Mouse (Mus musculus): ENCODE measurements around the gene Pon2.
"Not testable (repeated sequence)": the region's sequence is repeated elsewhere in the genome, so short reads cannot be mapped to it uniquely, and the experiment has no call there.

Pon2 gene

DNA sequence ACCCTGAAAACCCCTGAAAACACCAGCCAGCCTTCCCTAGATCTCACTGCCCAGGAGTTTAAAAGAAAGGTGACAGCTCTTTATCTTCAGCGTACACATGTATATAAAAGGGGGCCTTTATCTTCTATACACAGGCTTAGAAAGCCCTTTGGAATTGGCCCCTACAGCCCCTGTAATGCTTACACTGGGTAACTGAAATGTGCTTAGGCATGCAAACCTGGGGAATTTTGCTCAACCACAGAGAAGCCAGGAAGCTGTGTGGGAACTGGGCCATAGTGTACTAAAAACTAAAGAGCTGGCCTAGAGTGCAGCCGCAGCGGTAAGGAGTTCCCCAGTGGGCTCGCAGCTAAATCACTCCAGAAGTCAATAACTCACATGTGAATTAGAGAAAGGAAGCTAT lies 6.8 kb downstream of the Pon2 start:
- no peak for DNase-seq

DNA sequence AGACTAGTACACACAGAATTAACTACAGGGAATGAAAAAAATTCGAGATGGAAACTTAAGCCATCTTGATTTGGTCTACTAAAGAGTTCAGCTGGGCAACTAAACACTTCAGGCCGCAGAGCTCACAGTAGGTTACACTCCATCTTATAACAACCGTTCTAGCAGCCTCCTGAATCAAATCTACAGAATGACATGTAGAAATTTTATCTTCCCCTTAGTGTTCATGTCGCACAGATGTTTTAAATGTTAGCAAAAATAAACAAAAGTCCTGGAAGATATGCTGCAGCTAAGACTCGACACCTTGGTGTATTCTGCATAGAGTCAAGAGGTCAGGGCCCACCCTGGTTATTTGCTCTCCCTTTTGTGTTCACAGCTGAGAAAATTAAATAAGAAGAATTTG lies 10.3 kb downstream of the Pon2 start:
- no peak for DNase-seq

DNA sequence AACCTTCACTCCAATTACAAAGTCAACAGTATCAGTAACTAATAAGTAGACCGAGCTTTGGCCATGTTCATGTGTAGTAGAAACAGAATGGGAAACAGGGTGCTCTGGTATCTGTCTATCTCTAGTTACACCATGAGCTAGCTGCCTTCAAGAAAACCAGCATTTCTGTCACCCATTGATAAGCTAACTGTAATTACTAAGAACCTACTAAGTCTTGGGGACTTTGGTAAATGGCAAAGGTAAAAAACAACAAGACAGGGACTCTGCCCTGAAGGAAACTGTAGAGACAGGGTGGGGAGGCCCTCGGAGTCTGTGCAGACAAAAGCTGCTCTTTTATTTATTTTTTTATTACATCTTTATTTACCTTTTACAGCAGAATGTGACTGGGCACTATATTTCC lies 10.9 kb downstream of the Pon2 start:
- no peak for DNase-seq

DNA sequence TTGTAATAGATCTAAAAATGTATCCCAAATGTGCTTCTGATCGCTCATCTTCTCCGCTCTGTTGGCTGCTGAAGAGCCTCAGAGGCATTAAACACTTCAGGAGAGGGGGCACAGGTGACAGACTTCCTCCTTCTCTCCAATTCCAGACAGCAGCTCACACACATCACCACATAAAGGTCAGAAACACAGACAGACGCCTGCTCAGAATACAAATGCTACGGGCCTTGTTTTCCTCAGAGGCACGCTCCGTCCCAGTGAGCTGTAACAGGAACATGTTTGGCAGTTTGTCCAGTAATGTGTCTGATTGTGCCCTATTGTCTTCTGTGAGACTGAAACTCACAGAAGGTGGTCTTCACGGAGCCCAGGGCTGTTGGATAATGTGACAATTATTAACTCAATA lies 15.8 kb downstream of the Pon2 start:
- DNase-seq = no peak

DNA sequence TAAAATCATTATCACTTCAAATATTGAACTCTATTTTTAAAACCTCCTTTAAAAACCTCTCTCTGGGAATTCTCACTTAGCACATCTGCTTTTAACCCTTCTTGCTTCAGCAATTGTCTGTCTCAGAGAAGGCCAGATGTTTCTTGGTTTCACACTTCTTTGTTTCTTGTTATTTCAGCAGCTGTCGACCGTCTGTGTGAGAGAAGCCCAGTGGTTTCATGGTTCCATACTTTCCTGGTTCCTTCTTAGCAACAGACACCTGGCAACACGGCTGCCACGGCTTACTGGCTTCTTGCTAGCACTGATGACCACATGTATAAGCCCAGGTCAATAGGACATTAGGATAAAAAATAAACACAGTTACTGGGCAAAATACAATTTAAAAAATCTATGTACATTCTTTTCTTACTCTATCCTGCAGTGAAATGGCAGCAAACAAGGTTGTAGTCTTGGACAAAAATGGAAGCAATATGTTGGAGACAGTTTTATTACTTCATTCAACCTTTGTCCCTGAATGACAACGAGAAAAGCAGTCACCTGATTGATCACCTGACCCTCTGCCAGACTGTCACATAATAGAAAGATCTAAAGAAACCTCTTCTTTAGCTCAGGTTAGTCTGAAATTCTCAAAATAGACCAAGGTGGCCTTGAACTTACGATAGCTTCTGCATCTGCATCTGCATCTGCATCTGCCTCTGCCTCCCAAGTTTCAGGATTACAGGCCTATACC lies 17.5 kb downstream of the Pon2 start:
- no peak for DNase-seq

DNA sequence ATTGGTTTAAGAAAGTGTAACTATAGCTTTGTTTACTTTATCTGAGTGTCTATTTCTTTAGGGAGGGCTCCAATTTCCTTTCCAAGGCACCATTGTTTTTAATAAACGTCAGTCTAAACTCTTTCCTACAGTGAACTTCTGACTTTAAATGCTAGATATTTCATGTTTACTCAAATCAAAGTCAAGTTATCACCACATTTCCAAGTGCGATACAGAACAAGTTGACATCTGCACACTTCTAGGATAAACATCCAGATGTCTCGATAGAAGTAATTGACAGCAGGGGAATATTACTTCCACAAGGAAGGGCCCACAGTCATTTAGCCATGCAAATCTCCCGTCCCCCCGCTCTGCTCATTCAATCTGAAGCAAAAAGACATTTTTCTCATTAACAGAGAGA lies 20.3 kb downstream of the Pon2 start:
- DNase-seq = no peak

DNA sequence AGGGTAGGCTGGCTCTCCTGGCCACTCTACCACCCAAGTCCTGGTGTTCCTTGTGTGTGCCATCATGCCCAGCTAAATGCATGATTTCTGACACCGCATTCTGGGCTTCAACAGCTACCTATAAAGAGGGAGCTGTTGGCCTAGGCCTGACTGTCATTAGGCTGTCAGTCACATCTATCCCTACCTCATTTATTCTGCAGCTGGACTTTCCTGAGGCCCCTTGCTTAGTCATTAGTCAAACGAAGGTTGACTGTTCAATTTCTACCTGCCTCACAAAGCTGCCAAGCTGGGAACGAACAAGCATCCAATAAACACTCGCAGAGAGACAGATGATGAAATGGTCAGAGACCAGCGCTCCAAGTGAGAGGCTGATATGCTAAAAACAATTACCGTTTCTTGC lies 28.6 kb downstream of the Pon2 start:
- DNase-seq = no peak

DNA sequence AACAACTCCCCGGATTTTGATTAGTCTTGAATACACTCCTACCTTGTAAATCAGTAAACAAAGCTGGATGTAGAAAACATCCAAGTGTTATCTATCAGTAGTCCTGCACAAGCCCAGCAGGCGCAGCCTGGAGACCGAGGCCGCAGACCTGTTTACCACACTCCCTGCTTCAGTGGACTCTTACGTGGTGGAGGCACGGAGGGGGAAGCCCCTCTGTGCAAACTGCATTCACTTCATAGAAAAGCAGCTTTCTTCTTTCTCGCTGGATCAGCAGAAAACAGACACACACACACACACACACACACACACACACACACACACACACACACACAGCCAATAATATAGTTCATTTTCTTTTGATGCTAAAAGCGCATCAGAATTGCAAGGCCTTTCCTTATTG lies 33.5 kb downstream of the Pon2 start:
- DNase-seq = no peak

DNA sequence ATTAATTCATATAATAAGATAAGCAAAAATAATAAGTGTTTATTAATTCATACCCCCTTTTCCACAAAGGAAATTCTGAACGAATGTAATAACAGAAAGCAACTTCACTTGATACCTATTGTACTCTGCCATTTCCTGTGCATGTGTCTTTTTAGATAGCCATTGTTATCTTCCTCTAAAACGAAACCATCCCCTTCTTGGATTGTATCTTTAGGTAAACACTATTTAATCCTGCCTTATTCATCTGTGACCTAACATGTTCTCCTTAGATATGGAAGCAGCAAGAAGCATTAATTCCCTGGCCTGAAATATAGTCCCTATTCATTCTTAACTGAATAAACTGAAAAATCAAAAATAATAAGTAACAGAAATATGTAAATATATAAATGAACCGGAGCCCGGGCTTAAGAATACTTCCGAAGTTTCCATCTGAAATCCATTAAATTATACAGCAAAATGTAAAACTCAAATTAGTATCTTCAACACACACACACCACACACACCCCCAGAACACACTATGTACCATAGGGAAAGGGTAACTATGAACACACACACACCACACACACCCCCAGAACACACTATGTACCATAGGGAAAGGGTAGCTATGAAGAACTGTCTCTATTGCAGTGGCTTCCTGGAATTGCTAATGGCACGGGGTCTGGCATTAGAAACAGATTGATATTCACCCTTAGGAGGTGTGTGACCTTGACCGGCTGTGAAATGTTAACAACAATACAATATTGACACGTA lies 34.8 kb downstream of the Pon2 start:
- DNase-seq = no peak

DNA sequence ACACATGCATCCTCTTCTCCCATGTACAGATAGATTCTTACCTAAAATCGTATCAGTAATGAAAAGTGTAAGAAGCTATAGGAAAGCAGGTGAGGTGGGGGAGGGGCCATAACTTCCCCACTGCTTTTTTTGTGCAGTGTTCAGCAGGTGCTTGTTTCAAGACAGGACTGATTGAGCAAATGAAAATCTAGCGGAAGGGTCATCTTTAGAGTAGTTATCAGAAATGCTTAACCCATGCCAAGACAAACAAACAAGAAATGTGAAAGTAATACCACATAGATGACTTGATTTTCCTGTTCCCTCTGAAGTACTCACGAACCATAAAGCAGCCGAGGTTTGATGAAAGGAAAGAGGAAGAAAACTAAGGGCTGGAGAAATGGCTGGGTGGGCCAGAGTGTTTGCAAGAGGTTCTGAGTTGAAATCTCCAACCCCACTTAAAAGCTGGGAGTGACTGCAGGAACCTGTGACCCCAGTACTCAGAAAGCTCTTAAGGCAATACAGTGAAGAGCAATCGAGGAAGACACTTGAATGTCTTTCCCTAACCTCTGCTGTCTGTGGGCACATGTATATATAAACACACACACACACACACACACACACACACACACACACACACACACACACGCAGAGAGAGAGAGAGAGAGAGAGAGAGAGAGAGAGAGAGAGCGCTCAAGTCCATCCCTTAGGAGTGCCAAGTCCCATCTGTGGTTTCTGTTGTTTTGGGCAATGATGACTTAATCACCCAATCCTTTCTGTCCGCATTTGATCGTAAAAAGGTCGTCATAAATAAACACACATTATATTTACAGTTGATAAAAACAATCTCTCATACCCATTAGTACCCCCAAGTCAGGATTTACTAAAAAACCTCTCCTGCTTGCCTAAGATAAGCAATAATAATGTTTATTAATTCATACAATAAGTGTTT lies 35.7 kb downstream of the Pon2 start:
- no peak for DNase-seq

DNA sequence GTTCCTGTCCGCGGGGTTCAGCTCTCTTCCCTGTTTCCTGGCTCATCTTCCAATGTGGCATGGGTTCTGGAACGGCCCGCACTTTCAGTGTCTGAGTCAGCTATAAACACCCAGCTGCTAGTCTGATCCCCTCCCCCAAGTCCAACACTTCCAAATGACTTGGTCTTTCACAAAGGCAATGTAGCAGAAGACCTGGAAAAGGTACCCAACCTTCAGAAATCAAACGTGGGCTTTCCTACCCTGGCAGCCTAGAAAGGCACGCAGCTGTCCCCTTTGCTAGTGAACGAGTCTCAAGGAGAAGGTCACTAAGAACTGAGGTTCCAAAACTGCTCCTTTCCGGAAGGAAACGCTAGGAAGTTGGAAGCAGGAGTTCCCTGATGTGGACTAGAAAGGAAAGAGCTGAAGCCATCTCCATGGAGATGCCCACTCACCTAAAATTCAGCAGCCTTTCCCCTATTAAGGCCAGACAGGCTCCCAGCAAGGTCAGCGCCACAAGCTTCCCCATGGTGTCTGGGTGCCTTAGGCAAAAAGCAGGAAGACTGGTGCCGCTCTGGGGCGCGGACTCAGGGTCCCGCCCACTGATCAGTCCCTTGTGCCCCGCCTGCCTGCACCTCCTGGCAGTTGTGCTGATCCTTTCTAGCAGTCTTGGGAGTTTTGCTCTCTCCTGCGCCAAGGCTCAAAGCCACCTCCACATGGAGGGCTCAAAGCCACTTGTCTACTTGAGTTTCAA lies 42.4 kb downstream of the Pon2 start, which contains the start of gene Pon3:
Gene Pon3, minus strand, starts transcription at position 565 of the 730 bp plus-strand sequence.
- DNase-seq = peak in 1 of 2 experiments; percentile 10

DNA sequence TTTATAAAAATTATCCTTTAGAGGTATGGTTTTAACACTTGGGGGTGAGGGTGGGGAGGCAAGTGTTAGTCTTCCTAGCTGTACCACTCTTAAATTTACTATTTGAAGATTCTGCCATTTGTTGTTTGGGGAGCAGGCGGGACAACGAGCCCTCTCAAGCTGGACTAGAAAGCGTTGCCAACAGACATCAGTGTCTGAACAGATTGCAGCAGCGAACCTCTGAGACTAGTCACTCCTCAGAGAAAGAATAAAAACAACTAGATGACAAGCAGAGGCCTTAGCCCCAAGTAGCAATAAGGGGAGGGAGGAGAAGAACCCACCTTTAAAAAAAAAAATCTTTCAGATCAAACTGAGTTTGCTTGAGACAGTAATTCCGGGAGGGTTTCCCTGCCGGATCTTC lies 43.0 kb downstream of the Pon2 start:
- DNase-seq = no peak

DNA sequence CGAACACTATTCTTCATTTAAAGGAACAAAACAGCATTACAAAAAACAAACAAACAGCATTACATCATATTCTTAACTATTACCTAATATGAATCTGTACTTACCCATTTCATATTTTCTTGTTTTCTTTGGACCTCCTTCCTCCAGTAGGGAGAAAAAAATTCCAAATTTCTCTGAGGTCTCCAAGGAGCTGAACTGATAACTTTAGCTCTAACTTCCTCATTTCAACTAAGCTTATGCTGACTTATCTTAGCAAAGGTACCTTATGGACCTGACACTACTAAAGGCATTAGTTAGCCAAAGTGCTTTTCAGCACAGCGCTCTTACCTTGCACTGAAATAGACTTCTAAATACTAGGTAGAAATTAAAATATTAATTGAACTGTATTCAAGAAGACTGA lies 43.4 kb downstream of the Pon2 start:
- no peak for DNase-seq

DNA sequence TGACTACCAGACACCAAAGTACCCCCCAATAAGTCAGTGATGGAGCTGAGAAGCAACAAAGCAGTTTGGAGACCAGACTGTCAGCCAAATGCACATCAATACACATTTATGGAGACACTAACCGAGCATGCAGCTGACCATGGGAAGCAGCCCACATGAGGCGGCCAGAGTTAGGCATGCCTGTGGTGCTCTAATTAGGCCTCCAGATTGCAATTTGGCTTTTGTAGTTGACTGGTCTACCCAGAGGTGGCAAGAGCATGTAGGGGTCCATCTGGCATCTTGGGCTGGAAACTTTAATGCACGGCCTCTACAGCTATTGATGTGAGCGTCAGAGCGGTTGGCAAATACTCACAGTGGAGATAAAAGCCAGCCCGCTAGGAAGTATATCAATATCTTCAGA lies 52.3 kb downstream of the Pon2 start:
- no peak for DNase-seq

DNA sequence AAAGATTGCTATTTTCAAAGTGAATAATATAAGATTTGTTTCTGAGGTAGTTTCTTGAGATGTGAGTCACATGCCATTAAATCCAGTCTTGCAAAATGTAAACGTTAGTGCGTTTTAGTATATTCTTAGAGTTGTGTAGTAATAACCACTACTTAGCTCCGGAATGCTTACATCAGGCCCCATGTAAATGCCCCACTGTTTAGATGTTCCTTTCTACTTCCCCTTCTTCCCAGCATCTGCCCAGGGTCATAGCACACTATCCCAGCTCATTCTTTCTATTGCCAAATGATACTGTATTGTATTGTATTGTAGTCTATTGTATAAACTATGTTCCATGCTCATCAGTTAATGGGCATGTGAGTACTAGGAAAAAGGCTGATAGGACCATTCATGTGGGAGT lies 59.5 kb downstream of the Pon2 start:
- no peak for DNase-seq

DNA sequence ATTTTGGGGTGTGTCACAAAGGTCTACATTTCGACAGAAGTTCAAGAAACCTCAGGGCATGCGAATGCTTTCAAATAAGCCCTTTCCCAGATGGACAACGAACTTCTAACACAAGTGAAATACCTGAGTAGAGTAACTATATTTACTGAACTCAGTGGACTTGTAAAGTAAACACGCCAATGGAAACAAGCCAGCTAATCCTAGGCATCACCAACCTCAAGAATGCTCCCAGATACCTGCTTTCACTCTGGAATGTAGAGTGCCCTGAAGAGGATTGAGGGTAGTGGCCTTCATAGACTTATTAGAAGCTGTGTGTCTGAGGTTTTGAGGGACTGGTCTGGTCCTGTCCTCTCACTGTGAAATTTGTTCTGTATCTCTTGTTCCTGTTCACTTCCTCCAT lies 60.7 kb downstream of the Pon2 start:
- DNase-seq = no peak

DNA sequence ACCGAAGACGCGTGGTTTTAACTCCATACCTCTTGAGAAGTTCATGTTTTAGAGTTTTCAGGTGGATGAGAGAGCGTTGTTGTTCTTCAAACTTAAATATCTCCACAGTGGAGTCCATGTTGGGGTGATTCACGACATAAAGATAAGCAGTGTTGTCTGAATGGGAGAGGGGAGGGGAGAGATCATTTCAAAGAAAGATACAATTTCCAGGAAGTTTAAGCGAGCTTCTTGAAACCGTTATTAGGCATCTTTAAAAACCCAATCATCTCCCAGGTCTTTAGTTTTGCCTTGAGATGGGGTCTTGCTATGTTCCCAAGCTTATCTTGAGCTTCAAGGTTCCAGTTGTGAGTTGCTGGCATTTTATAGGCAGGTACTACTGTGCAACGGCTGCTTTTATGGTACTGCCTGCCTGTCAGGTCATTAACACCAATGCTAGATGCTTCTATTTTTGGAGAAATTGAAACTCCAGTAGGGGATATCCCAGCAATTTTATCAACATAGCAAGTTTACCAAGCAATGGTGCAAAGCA lies 61.3 kb downstream of the Pon2 start:
- DNase-seq = no peak

DNA sequence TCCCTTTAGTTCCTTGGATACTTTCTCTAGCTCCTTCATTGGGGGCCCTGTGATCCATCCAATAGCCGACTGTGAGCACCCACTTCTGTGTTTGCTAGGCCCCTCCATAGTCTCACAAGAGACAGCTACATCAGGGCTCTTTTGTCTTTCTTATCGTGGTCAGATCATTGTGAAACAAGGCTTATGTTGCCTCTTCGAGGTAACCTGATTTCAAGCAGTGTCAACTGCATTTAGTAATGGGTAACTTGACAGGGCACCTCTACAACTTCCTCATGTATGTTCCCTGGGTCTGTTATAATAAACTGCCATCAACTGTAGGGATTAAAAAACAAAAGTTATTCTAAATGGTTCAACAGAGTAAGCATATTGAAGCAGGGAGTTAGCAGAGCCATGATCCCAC lies 63.7 kb downstream of the Pon2 start:
- no peak for DNase-seq

DNA sequence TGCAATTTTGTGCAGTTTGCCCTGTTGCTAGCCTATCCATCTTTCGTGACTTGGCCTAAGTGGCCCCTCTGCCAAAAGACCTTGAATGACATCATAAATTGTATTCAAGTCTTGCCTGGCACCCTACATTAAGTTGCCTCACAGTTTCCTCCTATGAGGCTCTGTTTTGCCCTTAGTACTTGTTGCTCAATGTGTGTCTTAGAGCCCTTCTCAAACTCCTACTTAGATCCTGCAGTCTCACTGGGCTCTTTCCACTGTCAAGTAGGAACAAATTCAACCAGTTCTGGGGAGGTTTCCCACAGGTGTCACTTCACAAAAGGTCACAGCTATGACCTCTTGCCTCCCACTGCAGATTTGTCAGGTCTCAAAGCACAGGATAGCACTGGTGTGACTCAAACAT lies 64.4 kb downstream of the Pon2 start:
- no peak for DNase-seq

DNA sequence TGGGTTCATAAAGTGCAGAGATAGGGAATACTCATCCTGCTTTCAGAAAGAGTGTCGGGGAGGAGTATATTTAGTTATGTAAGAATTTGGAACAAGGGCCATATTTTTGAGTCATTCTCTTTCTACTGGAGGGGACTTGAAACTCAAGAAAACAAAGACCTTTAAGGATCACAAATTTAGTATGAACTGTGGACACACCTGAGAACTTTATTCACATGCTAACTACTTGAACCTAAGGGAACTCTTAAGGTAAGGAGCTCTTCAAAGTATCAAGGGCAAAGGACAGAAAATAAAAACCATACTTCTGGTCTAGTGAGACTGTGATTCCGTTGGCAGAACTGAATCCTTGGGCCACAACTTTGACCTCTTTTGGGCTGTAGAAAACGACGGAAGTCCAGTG lies 66.2 kb downstream of the Pon2 start:
- no peak for DNase-seq

DNA sequence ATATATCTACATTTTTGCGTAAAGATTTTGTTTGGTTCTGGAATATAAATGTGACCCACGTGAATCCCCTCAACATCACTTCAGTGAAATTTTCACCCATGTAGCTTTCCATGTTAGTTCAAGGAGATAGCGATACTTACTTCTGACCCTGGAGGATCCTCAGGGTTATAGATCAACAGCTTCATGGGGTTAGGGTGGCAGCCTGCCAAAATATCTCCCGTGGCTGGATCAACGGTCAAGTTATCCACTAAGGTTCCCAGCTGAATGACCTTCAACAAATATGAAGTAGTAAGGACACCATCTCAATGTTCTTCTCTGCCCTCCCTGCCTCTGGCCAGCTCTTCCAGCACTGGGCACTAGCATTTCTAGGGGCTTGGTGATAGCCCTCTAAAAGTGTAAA lies 68.0 kb downstream of the Pon2 start:
- no peak for DNase-seq

DNA sequence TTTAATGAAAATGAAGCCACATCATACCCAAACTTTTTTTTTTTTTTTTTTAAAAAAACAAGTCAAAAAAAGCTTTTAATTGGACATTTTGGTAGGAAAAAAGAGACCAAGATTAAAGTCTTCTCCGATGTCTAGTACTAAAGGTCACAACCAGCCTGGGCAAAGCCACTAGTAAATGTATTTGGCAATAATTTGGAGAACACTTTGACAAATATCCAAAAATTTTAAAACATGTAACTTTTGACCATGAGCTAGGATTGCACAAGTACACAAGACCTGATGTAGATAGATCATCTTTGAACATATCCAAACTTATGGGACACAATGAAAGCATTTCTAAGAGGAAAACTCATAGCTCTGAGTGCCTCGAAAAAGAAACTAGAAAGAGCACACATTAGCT lies 74.7 kb downstream of the Pon2 start:
- not testable (repeated sequence) for DNase-seq

DNA sequence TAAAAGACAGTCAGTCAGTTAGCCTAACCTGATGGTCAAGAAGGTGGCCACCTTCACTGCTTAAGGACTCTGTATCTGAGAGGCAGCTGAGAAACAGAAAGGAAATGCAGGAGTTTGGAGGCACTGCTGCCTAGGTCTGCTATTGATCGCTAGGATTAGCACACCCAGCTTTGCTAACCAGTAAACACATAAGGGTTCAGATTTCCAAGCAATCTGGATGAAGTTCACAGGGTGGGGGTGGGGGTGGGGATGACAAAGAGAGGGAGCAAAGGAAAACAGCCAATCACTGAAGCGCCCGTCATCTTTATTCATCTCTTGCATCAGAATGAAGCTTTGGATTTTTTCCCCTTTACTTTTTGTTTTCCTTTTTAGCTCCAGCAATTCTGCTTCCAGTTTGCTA lies 76.2 kb downstream of the Pon2 start:
- no peak for DNase-seq
